In genomic region chr7:27371715-27372462, GRCm38 (mm10) we compare ENCODE assay signal across 12 mouse cellular contexts. TPM values are rescaled to one million over a fixed set of nuclear protein-coding genes. Genes with fewer than 3 reads are reported as not detected.
DNase-seq lines count a peak whose midpoint lies in the region; ATAC-seq and TF ChIP-seq lines count a peak whose summit lies in the region.
"Had no signal": no experiment of that assay in that cellular context is flagged by ENCODE, and none has a peak within 500 bp of the region (broad histone marks: within the 10 kb centered on the region; RNA-seq: fewer than 3 reads in every experiment).

No protein-coding gene starts in this region.

- peaks cover 82% of the 10 kb centered on the region for H3K27me3 ChIP-seq in forebrain, embryonic 11.5 days (ENCODE audit: control insufficient read depth, insufficient read depth, low read length)
- H3K27me3 ChIP-seq in forebrain, postnatal 0 days (ENCODE audit: insufficient read depth, low read length): peaks cover 78% of the 10 kb centered on the region
- peaks cover 96% of the 10 kb centered on the region for H3K27me3 ChIP-seq in lung, embryonic 14.5 days (ENCODE audit: insufficient read depth, low read length)
- peaks cover 50% of the 10 kb centered on the region for H3K27me3 ChIP-seq in lung, postnatal 0 days (replicated peaks; ENCODE audit: insufficient read depth, low read length)
- H3K27me3 ChIP-seq in hindbrain, embryonic 13.5 days: peaks cover 97% of the 10 kb centered on the region

- no peak for ATAC-seq in forebrain, embryonic 11.5 days (replicated peaks; ENCODE audit: low FRiP score)
- no peak for ATAC-seq in forebrain, postnatal 0 days
- ATAC-seq in lung, embryonic 14.5 days (ENCODE audit: insufficient read depth): no peak
- ATAC-seq in lung, postnatal 0 days: no peak
- no peak for ATAC-seq in hindbrain, embryonic 13.5 days (ENCODE audit: low FRiP score)

- peak overlapping the region; percentile 22 for H3K4me2 ChIP-seq in forebrain, embryonic 11.5 days (ENCODE audit: low read depth, low read length, severe bottlenecking)
- H3K4me2 ChIP-seq in forebrain, postnatal 0 days (ENCODE audit: low read depth): no peak overlapping the region
- H3K4me2 ChIP-seq in lung, embryonic 14.5 days: peak overlapping the region; percentile 44
- H3K4me2 ChIP-seq in lung, postnatal 0 days (replicated peaks; ENCODE audit: low read depth, low read length): no peak overlapping the region
- H3K4me2 ChIP-seq in hindbrain, embryonic 13.5 days: 0 out of 2 replicates have a peak overlapping the region, but pooled peaks have one; percentile 6

- TF ChIP-seq EP300 in lung, postnatal 0 days (IDR thresholded peaks at IDR 0.05): no peak

- no peak for TF ChIP-seq CTCF in forebrain, postnatal 0 days (IDR thresholded peaks at IDR 0.05; ENCODE audit: low read depth)
- TF ChIP-seq CTCF in lung, embryonic 14.5 days (IDR thresholded peaks at IDR 0.05; ENCODE audit: low read depth): no peak
- TF ChIP-seq CTCF in lung, postnatal 0 days (IDR thresholded peaks at IDR 0.05): no peak

- no peaks in the 10 kb centered on the region for H3K36me3 ChIP-seq in forebrain, embryonic 11.5 days (ENCODE audit: control insufficient read depth, insufficient read depth, low read length)
- peaks cover 36% of the 10 kb centered on the region for H3K36me3 ChIP-seq in forebrain, postnatal 0 days (ENCODE audit: insufficient read depth)
- no peaks in the 10 kb centered on the region for H3K36me3 ChIP-seq in lung, embryonic 14.5 days (ENCODE audit: insufficient read depth)
- no peaks in the 10 kb centered on the region for H3K36me3 ChIP-seq in lung, postnatal 0 days (ENCODE audit: insufficient read depth, low read length)
- peaks cover 27% of the 10 kb centered on the region for H3K36me3 ChIP-seq in hindbrain, embryonic 13.5 days

- 4% methylated on average over 44 of the region's 44 CpGs for WGBS in forebrain, embryonic 11.5 days
- 17% methylated on average over 44 of the region's 44 CpGs for WGBS in forebrain, postnatal 0 days
- 6% methylated on average over 44 of the region's 44 CpGs for WGBS in lung, embryonic 14.5 days
- 6% methylated on average over 44 of the region's 44 CpGs for WGBS in lung, postnatal 0 days
- 6% methylated on average over 44 of the region's 44 CpGs for WGBS in hindbrain, embryonic 13.5 days

- peaks cover 8% of the 10 kb centered on the region; the same call in 1 of the 2 replicates for H3K4me1 ChIP-seq in forebrain, embryonic 11.5 days (replicated peaks; ENCODE audit: control insufficient read depth, insufficient read depth, low read length)
- H3K4me1 ChIP-seq in forebrain, postnatal 0 days (ENCODE audit: insufficient read depth): no peaks in the 10 kb centered on the region
- H3K4me1 ChIP-seq in lung, embryonic 14.5 days (ENCODE audit: insufficient read depth): no peaks in the 10 kb centered on the region
- 0 out of 2 replicates have a peak, but pooled peaks cover 5% of the 10 kb centered on the region for H3K4me1 ChIP-seq in lung, postnatal 0 days (ENCODE audit: insufficient read depth, low read depth, low read length)
- peaks cover 15% of the 10 kb centered on the region for H3K4me1 ChIP-seq in hindbrain, embryonic 13.5 days (replicated peaks)

- DNase-seq in forebrain, embryonic 11.5 days (ENCODE audit: low spot score): no peak
- DNase-seq in forebrain, postnatal 0 days: no peak
- peak; percentile 29 for DNase-seq in lung, embryonic 14.5 days
- DNase-seq in lung, postnatal 0 days (ENCODE audit: low spot score): no peak
- DNase-seq in retina, postnatal 1 day: peak; percentile 40
- no peak for DNase-seq in layer of hippocampus, postnatal 25 days (ENCODE audit: extremely low spot score in 1 of 2, low spot score in 1 of 2)
- no peak for DNase-seq in B cell, adult 2 months
- DNase-seq: kidney, adult 8-10 months; lung, adult 2 months had no signal

- no peak overlapping the region for H3K9ac ChIP-seq in forebrain, embryonic 11.5 days (ENCODE audit: low read length)
- H3K9ac ChIP-seq in forebrain, postnatal 0 days: no peak overlapping the region
- no peak overlapping the region; the same call in 1 of the 2 replicates for H3K9ac ChIP-seq in lung, embryonic 14.5 days
- H3K9ac ChIP-seq in lung, postnatal 0 days (replicated peaks; ENCODE audit: low read depth): no peak overlapping the region
- H3K9ac ChIP-seq in hindbrain, embryonic 13.5 days: peak overlapping the region; percentile 13; the same call in 1 of the 2 replicates

- H3K9me3 ChIP-seq in forebrain, embryonic 11.5 days (ENCODE audit: control insufficient read depth, low read length): peaks cover 3% of the 10 kb centered on the region; the same call in 1 of the 2 replicates
- H3K9me3 ChIP-seq in forebrain, postnatal 0 days (ENCODE audit: low read length): peaks cover 7% of the 10 kb centered on the region; the same call in 1 of the 2 replicates
- peaks cover 7% of the 10 kb centered on the region; the same call in 1 of the 2 replicates for H3K9me3 ChIP-seq in lung, embryonic 14.5 days (ENCODE audit: low read depth, low read length)
- H3K9me3 ChIP-seq in lung, postnatal 0 days (ENCODE audit: low read length): no peaks in the 10 kb centered on the region
- 0 out of 2 replicates have a peak, but pooled peaks cover 4% of the 10 kb centered on the region for H3K9me3 ChIP-seq in hindbrain, embryonic 13.5 days

- H3K27ac ChIP-seq in forebrain, embryonic 11.5 days (ENCODE audit: low read depth, low read length): no peak overlapping the region
- no peak overlapping the region for H3K27ac ChIP-seq in forebrain, postnatal 0 days (ENCODE audit: low read depth, low read length)
- no peak overlapping the region for H3K27ac ChIP-seq in lung, embryonic 14.5 days (ENCODE audit: low read depth)
- H3K27ac ChIP-seq in lung, postnatal 0 days (ENCODE audit: low read length): no peak overlapping the region
- H3K27ac ChIP-seq in hindbrain, embryonic 13.5 days: no peak overlapping the region

- H3K4me3 ChIP-seq in forebrain, embryonic 11.5 days (ENCODE audit: low read depth, low read length): no peak overlapping the region; the same call in 1 of the 2 replicates
- H3K4me3 ChIP-seq in forebrain, postnatal 0 days (ENCODE audit: low read depth, low read length): no peak overlapping the region
- H3K4me3 ChIP-seq in lung, embryonic 14.5 days (ENCODE audit: low read depth, low read length): peak overlapping the region; percentile 12
- no peak overlapping the region for H3K4me3 ChIP-seq in lung, postnatal 0 days (ENCODE audit: low read depth, low read length)
- peak overlapping the region; percentile 8; the same call in 1 of the 2 replicates for H3K4me3 ChIP-seq in hindbrain, embryonic 13.5 days
- H3K4me3 ChIP-seq: erythroblast, embryonic 14.5 days had no signal

RNA-seq across cellular contexts. Expression of gene Gm20479, which starts 14.7 kb away (rescaled TPM):
- not detected in 2 replicates for polyA plus RNA-seq in forebrain, embryonic 11.5 days (2014; fragmentation: Nextera tagmentation; extraction: Ambion mirVana)
- total RNA-seq in forebrain, postnatal 0 days (2014; rRNA removed): not detected in 2 replicates
- not detected in 2 replicates for polyA plus RNA-seq in forebrain, postnatal 0 days (2015; fragmentation: Nextera tagmentation; extraction: Ambion mirVana)
- 0.73 and 1.6 TPM in 2 replicates for polyA plus RNA-seq in lung, embryonic 14.5 days (2014; fragmentation: Nextera tagmentation; extraction: Ambion mirVana)
- not detected in 2 replicates for polyA plus RNA-seq in lung, postnatal 0 days (2015; fragmentation: Nextera tagmentation; extraction: Ambion mirVana)
- polyA plus RNA-seq in hindbrain, embryonic 13.5 days (2015; fragmentation: Nextera tagmentation; extraction: Ambion mirVana): not detected in 2 replicates
- total RNA-seq in layer of hippocampus, postnatal 25 days (2021): not detected
- polyA plus RNA-seq: brain, embryonic 14.5 days; erythroblast, embryonic 14.5 days; lung, adult 2 months had no signal

RNA-seq across cellular contexts. Expression of gene Shkbp1, which starts 16.1 kb away (rescaled TPM):
- polyA plus RNA-seq in forebrain, embryonic 11.5 days (2014; fragmentation: Nextera tagmentation; extraction: Ambion mirVana): 64.3 and 67.6 TPM in 2 replicates
- total RNA-seq in forebrain, postnatal 0 days (2014; rRNA removed): 30.2 and 35.6 TPM in 2 replicates
- polyA plus RNA-seq in forebrain, postnatal 0 days (2015; fragmentation: Nextera tagmentation; extraction: Ambion mirVana): 31.8 and 33.1 TPM in 2 replicates
- 45.1 and 53.5 TPM in 2 replicates for polyA plus RNA-seq in lung, embryonic 14.5 days (2014; fragmentation: Nextera tagmentation; extraction: Ambion mirVana)
- 31.1 and 31.2 TPM in 2 replicates for polyA plus RNA-seq in lung, postnatal 0 days (2015; fragmentation: Nextera tagmentation; extraction: Ambion mirVana)
- polyA plus RNA-seq in hindbrain, embryonic 13.5 days (2015; fragmentation: Nextera tagmentation; extraction: Ambion mirVana): 61.8 and 62.5 TPM in 2 replicates
- 10 to 100 TPM; 19.7 to 30.4 TPM for total RNA-seq in layer of hippocampus, postnatal 25 days (2021)

RNA-seq across cellular contexts. Expression of gene Ltbp4, which starts 34.4 kb away (rescaled TPM):
- polyA plus RNA-seq in forebrain, embryonic 11.5 days (2014; fragmentation: Nextera tagmentation; extraction: Ambion mirVana): 11.9 and 13.0 TPM in 2 replicates
- total RNA-seq in forebrain, postnatal 0 days (2014; rRNA removed): 13.4 and 26.7 TPM in 2 replicates
- polyA plus RNA-seq in forebrain, postnatal 0 days (2015; fragmentation: Nextera tagmentation; extraction: Ambion mirVana): 8.3 and 11.7 TPM in 2 replicates
- polyA plus RNA-seq in lung, embryonic 14.5 days (2014; fragmentation: Nextera tagmentation; extraction: Ambion mirVana): 73.5 and 86.0 TPM in 2 replicates
- polyA plus RNA-seq in lung, postnatal 0 days (2015; fragmentation: Nextera tagmentation; extraction: Ambion mirVana): 99.9 and 103 TPM in 2 replicates
- 5.4 and 6.0 TPM in 2 replicates for polyA plus RNA-seq in hindbrain, embryonic 13.5 days (2015; fragmentation: Nextera tagmentation; extraction: Ambion mirVana)
- total RNA-seq in layer of hippocampus, postnatal 25 days (2021): 10 to 100 TPM; 47.2 to 61.7 TPM

Comparison
In these comparisons a context has a peak if more than half of its experiments do, and no peak if none do; other contexts are left out.
1. DNase-seq: peak in lung, embryonic 14.5 days (single experiment) and retina, postnatal 1 day (single experiment); none in forebrain, embryonic 11.5 days (single experiment), forebrain, postnatal 0 days (single experiment), lung, postnatal 0 days (single experiment), layer of hippocampus, postnatal 25 days (0 of 2) and B cell, adult 2 months (0 of 2).
2. H3K4me2 ChIP-seq: peak in forebrain, embryonic 11.5 days (single experiment), lung, embryonic 14.5 days (single experiment) and hindbrain, embryonic 13.5 days (single experiment); none in forebrain, postnatal 0 days (single experiment) and lung, postnatal 0 days (single experiment).
3. H3K4me3 ChIP-seq: peak in lung, embryonic 14.5 days (single experiment) and hindbrain, embryonic 13.5 days (single experiment); none in forebrain, embryonic 11.5 days (single experiment), forebrain, postnatal 0 days (single experiment) and lung, postnatal 0 days (single experiment).